8 mouse cellular contexts compared by ENCODE assay signal in genomic region chr16:17833321-17833680, GRCm38 (mm10). TPM values are rescaled to one million over a fixed set of nuclear protein-coding genes. Genes with fewer than 3 reads are reported as not detected.
A peak's percentile ranks its signal among the peaks of the same experiment; 100 is the strongest.
DNase-seq lines count a peak whose midpoint lies in the region; ATAC-seq and TF ChIP-seq lines count a peak whose summit lies in the region.

No protein-coding gene starts in this region.

- no peaks in the 10 kb centered on the region for H3K9me3 ChIP-seq in embryonic facial prominence, embryonic 11.5 days (replicated peaks; ENCODE audit: control insufficient read depth, low read length)
- H3K9me3 ChIP-seq in intestine, embryonic 16.5 days (ENCODE audit: control insufficient read depth, low read length): no peaks in the 10 kb centered on the region
- no peaks in the 10 kb centered on the region for H3K9me3 ChIP-seq in neural tube, embryonic 13.5 days

- peak overlapping the region; percentile 71 for H3K9ac ChIP-seq in embryonic facial prominence, embryonic 11.5 days (replicated peaks; ENCODE audit: low read length)
- peak overlapping the region; percentile 64 for H3K9ac ChIP-seq in intestine, embryonic 16.5 days (ENCODE audit: low read depth, low read length)
- peak overlapping the region; percentile 79 for H3K9ac ChIP-seq in neural tube, embryonic 13.5 days

- no peak for TF ChIP-seq POLR2A in bone marrow macrophage, adult 2 months (IDR thresholded peaks at IDR 0.05; ENCODE audit: borderline replicate concordance, low read depth, low read length)

- WGBS in embryonic facial prominence, embryonic 11.5 days: under 1% methylated on average over 37 of the region's 37 CpGs
- under 1% methylated on average over 37 of the region's 37 CpGs for WGBS in intestine, embryonic 16.5 days
- 1% methylated on average over 37 of the region's 37 CpGs for WGBS in neural tube, embryonic 13.5 days

- H3K36me3 ChIP-seq in embryonic facial prominence, embryonic 11.5 days (replicated peaks; ENCODE audit: control insufficient read depth, insufficient read depth, low read depth, low read length): no peaks in the 10 kb centered on the region
- H3K36me3 ChIP-seq in intestine, embryonic 16.5 days (ENCODE audit: control insufficient read depth, insufficient read depth, low read length): no peaks in the 10 kb centered on the region
- H3K36me3 ChIP-seq in neural tube, embryonic 13.5 days: no peaks in the 10 kb centered on the region

- H3K4me1 ChIP-seq in bone marrow macrophage, adult 2 months (ENCODE audit: control insufficient read depth, insufficient read depth, low read length): no peaks in the 10 kb centered on the region
- peaks cover 5% of the 10 kb centered on the region; the same call in 1 of the 2 replicates for H3K4me1 ChIP-seq in embryonic facial prominence, embryonic 11.5 days (ENCODE audit: control insufficient read depth, insufficient read depth, low read length)
- peaks cover 10% of the 10 kb centered on the region for H3K4me1 ChIP-seq in intestine, embryonic 16.5 days (ENCODE audit: control insufficient read depth, insufficient read depth, low read length)
- H3K4me1 ChIP-seq in neural tube, embryonic 13.5 days (replicated peaks): peaks cover 37% of the 10 kb centered on the region

- peak; percentile 40 to 49 for DNase-seq in kidney, postnatal 4 days
- DNase-seq in kidney, adult 9 months: no peak
- peak; percentile 57 for DNase-seq in embryonic facial prominence, embryonic 11.5 days (ENCODE audit: low spot score)
- no peak for DNase-seq in spleen, postnatal 10 days (ENCODE audit: low spot score in 2 of 2)
- no peak for DNase-seq in gastrocnemius, postnatal 4 days (ENCODE audit: low spot score in 2 of 2)

- no peak for TF ChIP-seq CTCF in bone marrow macrophage, adult 2 months (IDR thresholded peaks at IDR 0.05; ENCODE audit: low read depth, low read length)

- H3K4me2 ChIP-seq in embryonic facial prominence, embryonic 11.5 days (ENCODE audit: low read depth, low read length): peak overlapping the region; percentile 99
- H3K4me2 ChIP-seq in intestine, embryonic 16.5 days (ENCODE audit: low read depth, low read length): peak overlapping the region; percentile 99
- peak overlapping the region; percentile 73 for H3K4me2 ChIP-seq in neural tube, embryonic 13.5 days

- H3K27me3 ChIP-seq in embryonic facial prominence, embryonic 11.5 days (ENCODE audit: control insufficient read depth, insufficient read depth, low read length): peaks cover 54% of the 10 kb centered on the region
- H3K27me3 ChIP-seq in intestine, embryonic 16.5 days (replicated peaks; ENCODE audit: control insufficient read depth, insufficient read depth, low read length): peaks cover 56% of the 10 kb centered on the region
- peaks cover 87% of the 10 kb centered on the region for H3K27me3 ChIP-seq in neural tube, embryonic 13.5 days

- peak overlapping the region; percentile 32 for H3K4me3 ChIP-seq in bone marrow macrophage, adult 2 months (ENCODE audit: insufficient read depth, low read length)
- peak overlapping the region; percentile 60 for H3K4me3 ChIP-seq in embryonic facial prominence, embryonic 11.5 days (ENCODE audit: low read depth, low read length)
- H3K4me3 ChIP-seq in intestine, embryonic 16.5 days (ENCODE audit: low read length): peak overlapping the region; percentile 61
- H3K4me3 ChIP-seq in neural tube, embryonic 13.5 days: peak overlapping the region; percentile 51

- ATAC-seq in embryonic facial prominence, embryonic 11.5 days (replicated peaks; ENCODE audit: insufficient number of reproducible peaks, low FRiP score, low TSS enrichment, low read depth): peak; percentile 49; the same call in 1 of the 2 replicates
- peak; percentile 70 for ATAC-seq in intestine, embryonic 16.5 days
- ATAC-seq in neural tube, embryonic 13.5 days (ENCODE audit: low read depth): peak; percentile 82

- no peak overlapping the region for H3K27ac ChIP-seq in bone marrow macrophage, adult 2 months (ENCODE audit: insufficient read depth, low read depth, low read length)
- H3K27ac ChIP-seq in embryonic facial prominence, embryonic 11.5 days (replicated peaks; ENCODE audit: low read depth, low read length): 0 out of 2 replicates have a peak overlapping the region, but pooled peaks have one; percentile 20
- H3K27ac ChIP-seq in intestine, embryonic 16.5 days (ENCODE audit: low read length): no peak overlapping the region
- peak overlapping the region; percentile 90 for H3K27ac ChIP-seq in neural tube, embryonic 13.5 days (replicated peaks)

RNA-seq across cellular contexts. Expression of gene B830017H08Rik, which starts 0.4 kb away (rescaled TPM):
- polyA plus RNA-seq in bone marrow macrophage, adult 2 months (2012; ENCODE audit: insufficient read depth, insufficient read length, missing spikeins): not detected in 2 replicates
- polyA plus RNA-seq in embryonic facial prominence, embryonic 11.5 days (2014; fragmentation: Nextera tagmentation; extraction: Ambion mirVana): not detected in 2 replicates
- not detected in 2 replicates for polyA plus RNA-seq in intestine, embryonic 16.5 days (2015; fragmentation: Nextera tagmentation; extraction: Ambion mirVana)
- 1.7 and 1.9 TPM in 2 replicates for polyA plus RNA-seq in neural tube, embryonic 13.5 days (2015; fragmentation: Nextera tagmentation; extraction: Ambion mirVana)
- under 1 TPM in 1 of 2 experiments, not detected in 1; 0.25 TPM for total RNA-seq in gastrocnemius, postnatal 4 days (2021)

RNA-seq across cellular contexts. Expression of gene Car15, which starts 4.9 kb away (rescaled TPM):
- polyA plus RNA-seq in bone marrow macrophage, adult 2 months (2012; ENCODE audit: insufficient read depth, insufficient read length, missing spikeins): 1.3 and 1.6 TPM in 2 replicates
- polyA plus RNA-seq in embryonic facial prominence, embryonic 11.5 days (2014; fragmentation: Nextera tagmentation; extraction: Ambion mirVana): 1.7 and 2.0 TPM in 2 replicates
- 1.1 and 1.2 TPM in 2 replicates for polyA plus RNA-seq in intestine, embryonic 16.5 days (2015; fragmentation: Nextera tagmentation; extraction: Ambion mirVana)
- 3.2 and 5.8 TPM in 2 replicates for polyA plus RNA-seq in neural tube, embryonic 13.5 days (2015; fragmentation: Nextera tagmentation; extraction: Ambion mirVana)
- under 1 TPM; 0.83 to 0.98 TPM for total RNA-seq in gastrocnemius, postnatal 4 days (2021)

RNA-seq across cellular contexts. Expression of gene Scarf2, which starts 36.2 kb away (rescaled TPM):
- polyA plus RNA-seq in bone marrow macrophage, adult 2 months (2012; ENCODE audit: insufficient read depth, insufficient read length, missing spikeins): 0.86 and 1.7 TPM in 2 replicates
- polyA plus RNA-seq in embryonic facial prominence, embryonic 11.5 days (2014; fragmentation: Nextera tagmentation; extraction: Ambion mirVana): 13.5 and 15.3 TPM in 2 replicates
- 4.4 and 5.7 TPM in 2 replicates for polyA plus RNA-seq in intestine, embryonic 16.5 days (2015; fragmentation: Nextera tagmentation; extraction: Ambion mirVana)
- polyA plus RNA-seq in neural tube, embryonic 13.5 days (2015; fragmentation: Nextera tagmentation; extraction: Ambion mirVana): 3.4 and 3.7 TPM in 2 replicates
- total RNA-seq in gastrocnemius, postnatal 4 days (2021): 10 to 100 TPM; 33.7 to 37.3 TPM

RNA-seq across cellular contexts. Expression of gene Gm20518, which starts 58.2 kb away (rescaled TPM):
- polyA plus RNA-seq in bone marrow macrophage, adult 2 months (2012; ENCODE audit: insufficient read depth, insufficient read length, missing spikeins): not detected in 2 replicates
- polyA plus RNA-seq in embryonic facial prominence, embryonic 11.5 days (2014; fragmentation: Nextera tagmentation; extraction: Ambion mirVana): 0.14 and 0.20 TPM in 2 replicates
- polyA plus RNA-seq in intestine, embryonic 16.5 days (2015; fragmentation: Nextera tagmentation; extraction: Ambion mirVana): 0.26 and 0.31 TPM in 2 replicates
- 0.47 and 0.49 TPM in 2 replicates for polyA plus RNA-seq in neural tube, embryonic 13.5 days (2015; fragmentation: Nextera tagmentation; extraction: Ambion mirVana)
- under 1 TPM; 0.29 to 0.36 TPM for total RNA-seq in gastrocnemius, postnatal 4 days (2021)

Comparison
In these comparisons a context has a peak if more than half of its experiments do, and no peak if none do; other contexts are left out.
1. DNase-seq: peak in kidney, postnatal 4 days (2 of 2) and embryonic facial prominence, embryonic 11.5 days (single experiment); none in kidney, adult 9 months (single experiment), spleen, postnatal 10 days (0 of 2) and gastrocnemius, postnatal 4 days (0 of 2).
2. H3K27ac ChIP-seq: peak in embryonic facial prominence, embryonic 11.5 days (single experiment) and neural tube, embryonic 13.5 days (single experiment); none in bone marrow macrophage, adult 2 months (single experiment) and intestine, embryonic 16.5 days (single experiment).
3. Peak in every context shown above with its lines, with median percentiles within 50 percentile points of each other: H3K4me3 ChIP-seq, ATAC-seq, H3K4me2 ChIP-seq and H3K9ac ChIP-seq.